Mouse (Mus musculus) midbrain, embryonic 12.5 days (tissue): ENCODE measurements around the gene Vegfb. TPM values are rescaled to one million over a fixed set of nuclear protein-coding genes. Genes with fewer than 3 reads are reported as not detected.
A peak's percentile ranks its signal among the peaks of the same experiment; 100 is the strongest.
"Not testable (repeated sequence)": the region's sequence is repeated elsewhere in the genome, so short reads cannot be mapped to it uniquely, and the experiment has no call there.

ENCODE experiments used
- ATAC-seq: fragments of 200-750 bp; cut with Nextera tagmentation; 2 replicates; pipeline ENCODE4 v1.8.0; 2017; ENCODE audit warnings: low read depth, moderate TSS enrichment, moderate library complexity; ENCODE audit not compliant: low FRiP score
- H3K27ac ChIP-seq: fragments of 300-500 bp; sonication (generic); replicated peaks from 2 replicates; pipeline ENCODE4 v1.5.1; 2016; ENCODE audit warnings: mild to moderate bottlenecking
- H3K27me3 ChIP-seq: fragments of 300-500 bp; sonication (generic); 2 replicates; pipeline ENCODE4 v1.6.1; 2016; ENCODE audit warnings: mild to moderate bottlenecking
- H3K36me3 ChIP-seq: fragments of 300-500 bp; sonication (generic); 2 replicates; pipeline ENCODE4 v1.6.1; 2016
- H3K4me1 ChIP-seq: fragments of 300-500 bp; sonication (generic); 2 replicates; pipeline ENCODE4 v1.6.1; 2016
- H3K4me2 ChIP-seq: fragments of 300-500 bp; sonication (generic); replicated peaks from 2 replicates; pipeline ENCODE4 v1.6.1; 2016; ENCODE audit warnings: mild to moderate bottlenecking, moderate library complexity
- H3K4me3 ChIP-seq: fragments of 300-500 bp; sonication (generic); 2 replicates; pipeline ENCODE4 v1.5.1; 2016; ENCODE audit warnings: mild to moderate bottlenecking
- H3K9ac ChIP-seq: fragments of 300-500 bp; sonication (generic); replicated peaks from 2 replicates; pipeline ENCODE4 v1.6.1; 2016; ENCODE audit warnings: mild to moderate bottlenecking, moderate library complexity
- H3K9me3 ChIP-seq: fragments of 300-500 bp; sonication (generic); 2 replicates; pipeline ENCODE4 v1.6.1; 2016; ENCODE audit warnings: mild to moderate bottlenecking
- WGBS: fragments of 180-500 bp; shearing (Covaris S2); methylation state at CpG from one replicate; pipeline ENCODE4 v1.1.7; 2016; 5-methylcytosine and 5-hydroxymethylcytosine counted together
- polyA plus RNA-seq: library from polyadenylated mRNA; unstranded; fragments of >200 nt; fragmentation: Nextera tagmentation; extraction: Ambion mirVana; gene quantifications from 2 replicates; pipeline ENCODE4 v1.2.1, GENCODE M21; 2016

The Vegfb gene
- polyA plus RNA-seq, 1 experiment from 2014 or later: 35.0 TPM

DNA sequence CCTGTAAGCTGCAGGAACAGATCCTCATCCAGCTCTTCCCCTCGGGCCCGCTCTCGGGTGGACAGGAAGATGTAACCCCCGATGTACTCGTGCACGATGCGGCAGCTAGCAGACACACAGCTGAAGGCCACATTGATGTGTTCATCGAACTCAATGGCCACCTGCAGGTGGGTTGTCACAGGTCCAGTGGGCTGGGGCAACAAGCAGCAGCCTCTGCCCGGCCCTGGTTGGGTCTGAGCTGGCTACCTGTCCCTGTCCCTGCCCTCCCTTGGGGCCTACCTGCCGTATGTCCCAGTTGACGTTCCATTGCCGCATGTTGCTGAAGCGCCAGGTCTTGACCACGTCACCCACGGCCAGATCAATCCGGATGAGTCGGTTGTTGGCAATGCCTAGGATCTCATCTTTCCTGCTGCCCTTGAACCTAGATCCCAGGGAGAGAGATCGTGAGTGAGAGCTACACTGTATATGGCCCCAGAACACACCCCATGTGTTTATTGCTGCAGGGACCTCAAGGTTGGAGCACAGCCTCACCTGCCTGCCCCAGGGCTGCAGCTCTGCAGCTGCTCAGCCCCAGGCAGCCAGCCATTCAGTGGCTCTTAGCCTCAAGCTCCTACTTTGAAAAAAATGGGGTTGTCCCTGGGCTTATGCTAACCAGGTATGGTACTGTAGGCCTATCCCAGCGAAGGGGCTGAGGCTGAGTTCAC, 12.1 kb upstream of the Vegfb start:
- Histone ChIP-seq H3K36me3 (peaks cover 24% of the 10 kb centered on the region), H3K27me3 (no peaks in the 10 kb centered on the region), H3K9me3 (no peaks in the 10 kb centered on the region), H3K9ac (no peak overlapping the region), H3K27ac (no peak overlapping the region), H3K4me1 (peaks cover 22% of the 10 kb centered on the region), H3K4me2 (no peak overlapping the region), H3K4me3 (no peak overlapping the region)
- ATAC-seq: no peak
- 93% methylated on average over 19 of the region's 19 CpGs for WGBS

DNA sequence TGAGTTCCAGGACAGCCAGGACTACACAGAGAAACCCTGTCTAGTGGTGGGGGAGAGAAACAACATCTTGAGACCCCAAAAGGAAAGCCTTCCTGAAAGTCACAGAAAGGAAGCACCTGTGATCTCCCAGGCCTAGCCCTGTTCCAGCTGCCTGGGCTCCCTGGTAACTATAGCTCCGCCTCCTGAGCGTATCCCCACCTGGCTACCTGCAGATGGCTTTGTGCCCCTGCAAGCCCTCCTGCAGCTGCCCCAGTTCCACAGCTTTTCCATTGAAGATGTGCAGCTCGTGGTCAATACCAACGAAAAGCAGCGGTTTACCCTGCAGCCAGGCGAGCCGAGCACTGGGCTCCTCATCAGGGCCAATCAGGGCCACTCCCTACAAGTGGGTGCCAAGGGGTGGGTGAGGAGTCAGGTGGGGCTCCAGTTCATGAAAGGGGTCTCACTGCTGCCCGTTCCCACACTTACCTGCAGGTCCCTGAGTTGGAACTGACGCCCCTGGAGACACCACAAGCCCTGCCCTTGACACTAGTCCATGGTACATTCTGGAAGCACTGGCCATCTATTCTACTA, 10.4 kb upstream of the Vegfb start:
- 82% methylated on average over 9 of the region's 9 CpGs for WGBS
- no peak overlapping the region for H3K9ac ChIP-seq
- ATAC-seq: no peak
- no peak overlapping the region for H3K27ac ChIP-seq
- H3K4me3 ChIP-seq: no peak overlapping the region
- H3K27me3 ChIP-seq: no peaks in the 10 kb centered on the region
- H3K4me1 ChIP-seq: peaks cover 29% of the 10 kb centered on the region
- peaks cover 24% of the 10 kb centered on the region for H3K36me3 ChIP-seq
- no peak overlapping the region for H3K4me2 ChIP-seq
- H3K9me3 ChIP-seq: no peaks in the 10 kb centered on the region

DNA sequence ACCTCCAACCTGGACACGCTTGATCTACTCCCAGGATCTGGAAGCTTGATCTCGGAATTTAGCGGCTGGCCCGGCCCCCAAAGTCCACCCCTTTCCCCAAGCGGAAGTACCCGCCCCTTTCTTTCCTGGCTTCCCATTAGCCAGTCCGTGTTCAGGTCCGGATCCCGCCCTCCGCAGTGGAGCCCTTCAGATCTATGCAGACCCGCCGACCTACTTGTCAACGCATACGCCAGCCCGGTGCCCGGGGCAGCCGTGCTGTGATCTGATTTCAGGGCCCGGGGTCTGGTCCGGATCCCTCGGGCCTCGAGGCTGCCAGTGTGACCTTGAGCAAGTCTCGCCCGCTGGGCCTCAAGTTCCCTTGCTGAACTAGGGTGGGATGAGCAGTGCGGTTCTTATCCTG, 8.6 kb upstream of the Vegfb start, which contains the start of the genes Nudt22 and Trpt1:
Gene Nudt22 (minus strand): TSS at position 112 of the 400 bp plus-strand sequence.
Gene Trpt1 (plus strand): TSS at position 126 of the 400 bp plus-strand sequence.
- H3K27me3 ChIP-seq: no peaks in the 10 kb centered on the region
- H3K4me2 ChIP-seq: peak within 1 kb of the TSS; percentile 75
- WGBS: under 1% methylated on average over 24 of the region's 24 CpGs
- H3K9me3 ChIP-seq: no peaks in the 10 kb centered on the region
- H3K36me3 ChIP-seq: peaks cover 24% of the 10 kb centered on the region
- peaks cover 37% of the 10 kb centered on the region for H3K4me1 ChIP-seq
- peak; percentile 73 for ATAC-seq
- peak within 1 kb of the TSS; percentile 43 for H3K27ac ChIP-seq
- peak within 1 kb of the TSS; percentile 78 for H3K9ac ChIP-seq
- H3K4me3 ChIP-seq: peak within 1 kb of the TSS; percentile 64

DNA sequence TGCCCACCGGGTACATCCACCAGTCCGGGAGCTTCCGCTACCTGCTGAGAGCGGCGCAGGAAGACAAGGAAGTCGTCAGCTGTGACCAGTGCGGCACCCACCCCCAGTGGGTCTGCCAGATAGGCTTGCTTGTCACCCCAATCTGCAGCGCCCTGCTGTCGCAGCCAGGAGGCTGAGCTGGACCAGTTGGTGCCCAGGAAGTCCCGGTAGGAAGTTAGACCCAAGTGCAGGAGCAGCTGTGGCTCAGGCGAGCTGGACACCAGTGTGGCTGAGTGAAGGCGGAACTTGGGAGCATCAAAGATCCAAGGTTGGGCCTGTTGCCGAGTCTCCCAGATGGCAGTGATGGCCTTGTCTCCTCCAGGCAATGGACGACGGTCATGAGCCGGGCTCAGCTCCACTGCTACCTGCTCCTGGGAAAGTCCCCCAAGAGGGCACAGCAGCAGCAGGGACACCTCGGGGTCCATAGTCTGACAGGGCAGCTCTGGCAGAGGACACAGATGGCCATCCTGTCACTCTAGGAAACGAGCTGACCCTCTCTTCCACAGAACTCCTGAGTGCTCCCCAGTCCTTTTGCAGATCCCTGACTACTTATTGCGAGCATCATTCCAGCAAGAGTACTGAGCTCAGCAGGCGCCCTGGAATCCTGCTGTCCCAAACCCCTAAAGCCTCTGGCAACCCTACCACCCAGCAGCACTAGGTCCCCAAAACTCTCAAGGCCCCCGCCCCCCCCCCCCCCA, 8.0 kb upstream of the Vegfb start:
- Histone ChIP-seq H3K27ac (peak overlapping the region; percentile 15; the same call in 1 of the 2 replicates), H3K27me3 (no peaks in the 10 kb centered on the region), H3K9ac (peak overlapping the region; percentile 78), H3K4me1 (peaks cover 37% of the 10 kb centered on the region), H3K9me3 (no peaks in the 10 kb centered on the region), H3K4me3 (peak overlapping the region; percentile 64), H3K36me3 (peaks cover 23% of the 10 kb centered on the region), H3K4me2 (peak overlapping the region; percentile 75)
- 47% methylated on average over 21 of the region's 21 CpGs for WGBS
- no peak for ATAC-seq

DNA sequence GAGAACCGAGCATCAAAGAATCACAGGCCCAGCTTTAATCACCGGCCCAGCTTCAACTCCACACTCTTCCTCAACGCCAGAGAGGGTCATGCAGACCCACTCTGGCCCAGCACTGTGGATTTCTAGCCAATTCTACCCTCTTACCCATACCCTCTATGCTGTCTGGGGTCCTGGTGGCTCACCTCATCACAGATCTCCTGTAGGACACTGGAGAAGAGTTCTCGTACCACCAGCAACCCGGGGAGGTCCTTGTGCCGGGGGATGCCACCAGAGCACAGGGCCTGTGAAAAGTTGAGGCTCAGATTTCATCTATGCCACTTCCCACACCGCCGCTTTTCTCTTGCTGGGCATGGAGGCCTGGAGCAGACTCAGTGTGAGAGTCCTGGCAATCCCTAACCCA, 7.0 kb upstream of the Vegfb start:
- Histone ChIP-seq H3K27ac (no peak overlapping the region), H3K4me3 (no peak overlapping the region), H3K27me3 (no peaks in the 10 kb centered on the region), H3K9ac (no peak overlapping the region), H3K9me3 (no peaks in the 10 kb centered on the region), H3K4me2 (no peak overlapping the region), H3K4me1 (peaks cover 37% of the 10 kb centered on the region), H3K36me3 (peaks cover 14% of the 10 kb centered on the region)
- 93% methylated on average over 8 of the region's 8 CpGs for WGBS
- ATAC-seq: no peak

DNA sequence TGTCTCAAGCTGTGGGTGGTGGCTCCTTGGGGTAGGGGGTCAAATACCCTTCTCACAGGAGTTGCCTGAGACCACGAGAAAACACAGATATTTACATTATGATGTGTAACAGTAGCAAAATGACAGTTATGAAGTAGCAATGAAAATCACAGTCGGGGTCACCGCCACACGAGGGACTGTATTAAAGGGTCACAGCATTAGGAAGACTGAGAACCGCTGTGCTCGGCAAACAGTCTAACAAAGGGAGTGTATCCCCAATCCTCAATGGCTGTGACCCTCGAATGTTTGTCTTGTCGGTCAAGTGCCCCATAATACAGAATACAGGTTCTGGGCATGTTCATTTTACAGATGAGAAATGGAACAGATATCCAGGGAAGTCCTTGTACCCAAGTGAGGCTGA, 6.6 kb upstream of the Vegfb start:
- WGBS: 85% methylated on average over 8 of the region's 8 CpGs
- Histone ChIP-seq H3K4me2 (no peak overlapping the region), H3K27ac (no peak overlapping the region), H3K36me3 (peaks cover 12% of the 10 kb centered on the region), H3K4me3 (no peak overlapping the region), H3K9ac (no peak overlapping the region), H3K27me3 (no peaks in the 10 kb centered on the region), H3K9me3 (no peaks in the 10 kb centered on the region), H3K4me1 (peaks cover 37% of the 10 kb centered on the region)
- ATAC-seq: no peak

DNA sequence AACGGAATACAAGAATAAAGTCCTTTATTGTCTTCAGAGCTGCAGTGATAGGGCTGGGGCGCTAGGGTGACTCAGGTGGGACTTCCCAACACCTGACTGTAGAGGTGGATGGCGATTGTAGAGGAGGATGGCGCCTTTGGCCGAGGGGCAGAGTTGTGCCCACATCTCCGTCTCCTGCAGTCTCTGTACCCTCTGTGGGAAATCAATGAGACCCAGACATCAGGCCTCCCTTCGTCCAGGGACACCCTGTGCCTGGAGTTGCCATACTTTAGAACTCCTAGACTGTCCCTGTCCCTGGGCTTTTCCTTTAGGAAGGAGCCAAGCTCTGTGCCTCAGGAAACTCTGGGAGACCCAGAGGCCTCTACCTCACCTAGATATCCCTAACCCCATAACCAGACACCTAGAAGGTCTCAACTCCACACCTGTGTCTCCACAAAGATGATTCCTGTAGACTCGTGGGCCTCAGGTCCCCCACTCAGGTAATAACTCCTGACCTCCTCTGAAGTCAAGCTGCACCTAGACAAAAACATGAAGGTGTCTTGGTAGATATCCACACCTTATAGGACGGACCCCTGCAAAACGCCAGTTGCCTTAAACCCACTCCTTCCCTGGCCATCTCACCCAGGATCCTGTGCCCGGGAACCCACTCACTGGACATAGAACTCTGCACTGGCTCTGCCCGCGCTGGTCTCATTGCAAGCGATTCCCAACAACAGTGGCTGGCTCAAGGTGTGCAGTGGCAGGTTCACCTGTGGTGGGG, 5.7 kb upstream of the Vegfb start:
- no peak for ATAC-seq
- Histone ChIP-seq H3K4me3 (peak overlapping the region; percentile 58), H3K9ac (peak overlapping the region; percentile 68), H3K9me3 (no peaks in the 10 kb centered on the region), H3K27me3 (no peaks in the 10 kb centered on the region), H3K27ac (peak overlapping the region; percentile 54; the same call in 1 of the 2 replicates), H3K4me1 (peaks cover 39% of the 10 kb centered on the region), H3K36me3 (peaks cover 4% of the 10 kb centered on the region; the same call in 1 of the 2 replicates), H3K4me2 (peak overlapping the region; percentile 93)
- 59% methylated on average over 14 of the region's 14 CpGs for whole genome bisulfite sequencing

DNA sequence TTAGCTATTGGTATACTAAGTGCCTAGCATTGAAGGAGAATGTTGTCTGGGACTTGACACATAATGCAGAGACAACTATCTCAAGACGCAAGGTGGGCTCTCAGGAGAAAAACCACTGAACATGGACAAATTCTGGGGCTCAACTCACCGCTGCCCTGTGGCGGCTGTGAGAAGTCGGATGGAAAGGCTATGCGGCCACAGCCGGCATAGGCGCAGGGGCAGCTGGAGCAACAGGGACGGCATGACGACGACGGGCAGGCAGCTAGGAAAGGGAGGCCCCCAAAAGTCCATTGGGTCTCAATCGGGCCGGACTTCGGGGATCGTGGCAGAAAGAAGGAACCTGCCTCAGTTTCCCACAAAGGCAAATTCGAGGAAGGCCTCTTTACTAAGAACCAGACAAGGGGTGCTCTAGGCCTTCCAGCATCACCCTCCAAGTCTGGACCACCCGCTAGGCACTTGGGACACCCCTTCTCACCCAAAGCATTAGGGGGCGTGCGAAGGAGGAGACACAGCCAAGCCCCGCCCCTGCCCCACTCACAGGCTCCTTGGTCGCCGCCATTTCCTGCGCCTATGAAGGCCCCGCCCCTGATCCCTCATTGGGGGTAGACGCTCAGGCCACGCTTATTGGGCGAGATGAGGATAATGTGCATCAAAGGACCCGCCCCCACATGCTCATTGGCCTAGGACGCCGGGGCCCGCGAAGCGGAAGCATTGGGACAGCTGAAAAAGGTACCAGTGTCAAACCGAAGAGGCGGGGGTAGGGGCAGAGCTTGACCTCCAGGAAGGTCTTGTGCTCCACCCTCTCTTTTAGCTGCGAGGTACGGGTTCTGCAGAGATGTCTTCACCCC, 4.8 kb upstream of the Vegfb start, which contains the start of gene Dnajc4:
Gene Dnajc4 (minus strand): TSS at position 562 of the 848 bp plus-strand sequence.
- Histone ChIP-seq H3K27me3 (no peaks in the 10 kb centered on the region), H3K27ac (peak within 1 kb of the TSS; percentile 54; the same call in 1 of the 2 replicates), H3K4me2 (peak within 1 kb of the TSS; percentile 93), H3K4me3 (peak within 1 kb of the TSS; percentile 58), H3K36me3 (0 out of 2 replicates have a peak, but pooled peaks cover 2% of the 10 kb centered on the region), H3K9ac (peak within 1 kb of the TSS; percentile 71), H3K9me3 (no peaks in the 10 kb centered on the region), H3K4me1 (peaks cover 46% of the 10 kb centered on the region)
- WGBS: 1% methylated on average over 37 of the region's 37 CpGs
- ATAC-seq: peak; percentile 94

DNA sequence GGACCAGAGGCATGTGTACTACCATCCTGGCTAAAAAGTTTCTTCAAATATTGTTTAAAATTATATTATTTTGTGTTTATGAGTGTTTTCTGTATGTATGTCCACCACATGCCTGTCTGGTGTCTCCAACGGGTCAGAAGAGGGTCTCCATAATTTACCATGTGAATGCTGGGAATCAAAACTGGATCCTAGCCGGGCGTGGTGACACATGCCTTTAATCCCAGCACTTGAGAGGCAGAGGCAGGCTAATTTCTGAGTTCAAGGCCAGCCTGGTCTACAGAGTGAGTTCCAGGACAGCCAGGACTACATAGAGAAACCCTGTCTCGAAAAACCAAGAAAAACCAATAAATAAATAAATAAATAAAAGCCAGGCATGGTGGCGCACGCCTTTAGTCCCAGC, 3.7 kb upstream of the Vegfb start:
- WGBS: 94% methylated on average over 6 of the region's 6 CpGs

DNA sequence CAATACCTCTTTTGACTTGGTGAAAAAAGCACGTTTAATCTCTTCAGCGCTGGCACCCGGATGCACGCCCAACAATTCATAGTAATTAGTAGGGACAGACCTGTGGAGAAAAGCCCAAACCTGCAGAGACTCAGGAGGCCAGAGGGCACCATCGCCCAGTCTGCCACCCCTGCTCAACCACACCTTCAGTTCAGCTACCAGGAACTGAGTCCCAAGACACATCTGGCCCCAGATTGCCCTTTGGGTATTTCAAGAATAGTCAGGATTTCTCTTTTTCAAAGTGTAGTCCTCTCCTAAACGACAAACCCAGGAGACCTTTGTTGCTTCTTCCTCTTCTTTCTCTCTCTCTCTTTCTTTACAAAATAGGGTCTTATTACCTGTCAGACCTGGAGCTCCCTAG, 3.3 kb upstream of the Vegfb start:
- WGBS: 90% methylated on average over 6 of the region's 6 CpGs
- H3K4me2 ChIP-seq: no peak overlapping the region
- H3K4me1 ChIP-seq: peaks cover 46% of the 10 kb centered on the region
- no peak for ATAC-seq
- no peak overlapping the region for H3K27ac ChIP-seq
- no peaks in the 10 kb centered on the region for H3K9me3 ChIP-seq
- no peak overlapping the region for H3K4me3 ChIP-seq
- H3K9ac ChIP-seq: no peak overlapping the region
- H3K36me3 ChIP-seq: 0 out of 2 replicates have a peak, but pooled peaks cover 2% of the 10 kb centered on the region
- no peaks in the 10 kb centered on the region for H3K27me3 ChIP-seq

More for the DNA sequence above, 3.7 kb upstream of the Vegfb start:
- not testable (repeated sequence) for H3K4me3 ChIP-seq, ATAC-seq, H3K27me3 ChIP-seq, H3K9me3 ChIP-seq, H3K36me3 ChIP-seq, H3K9ac ChIP-seq, H3K4me2 ChIP-seq, H3K27ac ChIP-seq
- peaks cover 45% of the 10 kb centered on the region for H3K4me1 ChIP-seq

DNA sequence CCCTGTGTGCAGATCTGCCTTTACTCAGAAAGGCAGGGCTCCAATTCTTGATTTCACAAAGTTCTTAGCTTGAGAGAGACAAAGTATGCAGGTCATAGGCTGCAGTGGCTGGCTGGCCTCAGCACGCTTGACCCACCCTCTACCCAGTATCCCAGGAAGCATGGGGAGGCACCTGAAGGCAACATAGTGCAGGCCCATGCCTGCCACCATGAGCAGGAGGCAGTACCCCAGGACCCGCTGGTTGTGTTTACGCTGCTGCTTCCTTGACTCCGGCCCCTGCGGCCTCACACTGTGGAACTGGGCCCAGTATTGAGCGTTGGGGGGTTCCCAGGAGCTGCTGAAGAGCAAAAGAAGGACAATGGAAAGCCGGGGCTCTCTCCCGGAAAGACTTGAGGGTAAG, 1.8 kb upstream of the Vegfb start:
- Histone ChIP-seq H3K4me2 (no peak overlapping the region), H3K4me3 (no peak overlapping the region), H3K27me3 (no peaks in the 10 kb centered on the region), H3K9ac (no peak overlapping the region), H3K4me1 (peaks cover 36% of the 10 kb centered on the region), H3K9me3 (no peaks in the 10 kb centered on the region), H3K36me3 (peaks cover 13% of the 10 kb centered on the region), H3K27ac (no peak overlapping the region)
- 83% methylated on average over 8 of the region's 8 CpGs for WGBS
- ATAC-seq: no peak
